Mouse (Mus musculus) erythroblast, adult 5-6 weeks (primary cell): ENCODE data around the gene Srl. TPM values are rescaled to one million over a fixed set of nuclear protein-coding genes. Genes with fewer than 3 reads are reported as not detected.

ENCODE experiments used
- ATAC-seq: replicated peaks from 2 replicates; pipeline ENCODE4 v1.8.0; 2016; ENCODE audit warnings: moderate number of reproducible peaks, mild to moderate bottlenecking, moderate TSS enrichment, inconsistent platforms; ENCODE audit not compliant: poor library complexity, low FRiP score, severe bottlenecking
- total RNA-seq, 2 experiments: library from RNA; stranded (forward) in 1 of 2; stranded (reverse) in 1 of 2; fragments of 150-400 nt in 1 of 2; fragments of 200-764, 138-1000 nt in 1 of 2; gene quantifications; 2 replicates each; pipeline versions ENCODE4 v1.2.3 to v1.2.4; 2015 to 2017; ENCODE audit warnings: low replicate concordance in 2 of 2

Srl gene
- total RNA-seq, 2 experiments from 2014 or later, result 1.3 TPM

DNA sequence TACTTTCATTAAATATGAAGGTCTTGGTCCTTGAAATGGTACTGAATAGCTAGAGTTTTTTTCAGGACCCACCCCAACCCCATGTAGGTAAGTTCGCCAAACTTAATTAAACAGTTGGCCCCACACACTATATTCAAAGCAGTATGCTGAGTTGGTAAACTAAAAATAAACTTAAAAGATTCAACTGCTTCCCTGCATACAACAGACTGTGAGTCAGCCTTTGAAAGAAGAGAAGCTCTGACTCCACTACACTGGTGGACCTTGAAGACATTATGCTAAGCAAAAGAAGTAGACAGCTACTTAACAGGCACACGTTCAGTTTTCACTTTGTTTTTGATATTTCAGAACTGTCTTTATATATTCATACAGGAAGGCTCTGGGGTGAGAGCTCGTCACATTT, 110.6 kb downstream of the Srl start:
- no peak for ATAC-seq

DNA sequence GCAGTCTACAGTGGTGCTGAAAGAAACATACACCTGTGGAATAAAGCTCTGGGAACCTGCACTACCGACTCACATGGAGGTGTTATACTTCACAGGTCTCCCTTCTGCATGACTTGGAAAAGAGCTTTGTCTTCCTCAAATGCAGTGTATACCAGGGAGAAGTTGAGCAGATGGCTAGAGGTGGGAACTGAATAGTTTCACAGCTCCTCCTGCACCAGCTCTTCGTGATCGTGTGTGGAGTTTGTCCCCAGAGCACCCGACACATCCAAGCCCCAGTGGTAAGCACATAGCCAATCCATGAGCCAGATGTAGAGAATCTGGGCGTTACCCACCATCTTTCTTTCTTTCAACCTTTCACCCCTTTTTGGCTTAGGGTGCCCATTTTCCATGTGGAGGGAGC, 111.4 kb downstream of the Srl start:
- ATAC-seq, result no peak

Other genes with a start within 250 kb of the Srl start
- gene Adcy9, start 121.3 kb downstream of the Srl start, total RNA-seq (2015; ENCODE audit: low replicate concordance), result 0.19 and 1.5 TPM in 2 replicates
- 1.2 and 3.1 TPM in 2 replicates for gene Adcy9, start 121.3 kb downstream of the Srl start, total RNA-seq (2017; ENCODE audit: low replicate concordance)
- gene Tfap4, start 18.0 kb upstream of the Srl start, total RNA-seq (2015; ENCODE audit: low replicate concordance), result 3.1 and 14.4 TPM in 2 replicates
- 4.6 and 5.9 TPM in 2 replicates for gene Tfap4, start 18.0 kb upstream of the Srl start, total RNA-seq (2017; ENCODE audit: low replicate concordance)
- gene Glis2, start 52.9 kb upstream of the Srl start, total RNA-seq (2015; ENCODE audit: low replicate concordance), result not detected in 2 replicates
- not detected in 2 replicates for gene Glis2, start 52.9 kb upstream of the Srl start, total RNA-seq (2017; ENCODE audit: low replicate concordance)
- 3.3 and 10.6 TPM in 2 replicates for gene Pam16, start 83.2 kb upstream of the Srl start, total RNA-seq (2015; ENCODE audit: low replicate concordance)
- 7.9 and 11.6 TPM in 2 replicates for gene Pam16, start 83.2 kb upstream of the Srl start, total RNA-seq (2017; ENCODE audit: low replicate concordance)
- not detected in 2 replicates for gene Vasn, start 98.1 kb upstream of the Srl start, total RNA-seq (2015; ENCODE audit: low replicate concordance)
- not detected in 2 replicates for gene Vasn, start 98.1 kb upstream of the Srl start, total RNA-seq (2017; ENCODE audit: low replicate concordance)
- 4.8 and 6.9 TPM in 2 replicates for gene Dnaja3, start 98.2 kb upstream of the Srl start, total RNA-seq (2015; ENCODE audit: low replicate concordance)
- gene Dnaja3, start 98.2 kb upstream of the Srl start, total RNA-seq (2017; ENCODE audit: low replicate concordance), result 9.5 and 10.9 TPM in 2 replicates
- gene Coro7, start 138.0 kb upstream of the Srl start, total RNA-seq (2015; ENCODE audit: low replicate concordance), result 14.6 and 24.2 TPM in 2 replicates
- gene Coro7, start 138.0 kb upstream of the Srl start, total RNA-seq (2017; ENCODE audit: low replicate concordance), result 5.3 and 9.6 TPM in 2 replicates
- 4.6 and 14.4 TPM in 2 replicates for gene Nmral1, start 177.5 kb upstream of the Srl start, total RNA-seq (2015; ENCODE audit: low replicate concordance)
- gene Nmral1, start 177.5 kb upstream of the Srl start, total RNA-seq (2017; ENCODE audit: low replicate concordance), result 10.6 and 16.4 TPM in 2 replicates
- 13.3 and 22.6 TPM in 2 replicates for gene Hmox2, start 184.5 kb upstream of the Srl start, total RNA-seq (2015; ENCODE audit: low replicate concordance)
- 15.4 and 18.8 TPM in 2 replicates for gene Hmox2, start 184.5 kb upstream of the Srl start, total RNA-seq (2017; ENCODE audit: low replicate concordance)
- gene Cdip1, start 248.5 kb upstream of the Srl start, total RNA-seq (2015; ENCODE audit: low replicate concordance), result 2.5 and 4.0 TPM in 2 replicates
- 2.1 and 3.2 TPM in 2 replicates for gene Cdip1, start 248.5 kb upstream of the Srl start, total RNA-seq (2017; ENCODE audit: low replicate concordance)